Mouse (Mus musculus) liver, embryonic 12.5 days (tissue): Measurements from ENCODE around the gene Numb. TPM values are rescaled to one million over a fixed set of nuclear protein-coding genes. Genes with fewer than 3 reads are reported as not detected.
"Not testable (repeated sequence)": the region's sequence is repeated elsewhere in the genome, so short reads cannot be mapped to it uniquely, and the experiment has no call there.

Experiments used
- ATAC-seq: fragments of 200-750 bp; cut with Nextera tagmentation; 2 replicates; pipeline ENCODE4 v1.8.0; 2017; ENCODE audit warnings: moderate number of reproducible peaks, mild to moderate bottlenecking, moderate library complexity
- H3K27ac ChIP-seq: fragments of 300-500 bp; sonication (generic); 2 replicates; pipeline ENCODE4 v1.5.1; 2016; ENCODE audit warnings: mild to moderate bottlenecking
- H3K27me3 ChIP-seq: fragments of 300-500 bp; sonication (generic); replicated peaks from 2 replicates; pipeline ENCODE4 v1.6.1; 2016; ENCODE audit warnings: mild to moderate bottlenecking, moderate library complexity
- H3K36me3 ChIP-seq: fragments of 300-500 bp; sonication (generic); 2 replicates; pipeline ENCODE4 v1.6.1; 2016; ENCODE audit warnings: mild to moderate bottlenecking, moderate library complexity
- H3K4me1 ChIP-seq: fragments of 300-500 bp; sonication (generic); 2 replicates; pipeline ENCODE4 v1.6.1; 2016
- H3K4me2 ChIP-seq: fragments of 300-500 bp; sonication (generic); 2 replicates; pipeline ENCODE4 v1.6.1; 2016; ENCODE audit warnings: mild to moderate bottlenecking, moderate library complexity
- H3K4me3 ChIP-seq: fragments of 300-500 bp; sonication (generic); 2 replicates; pipeline ENCODE4 v1.5.1; 2016; ENCODE audit warnings: mild to moderate bottlenecking, moderate library complexity
- H3K9ac ChIP-seq: fragments of 300-500 bp; sonication (generic); 2 replicates; pipeline ENCODE4 v1.6.1; 2016; ENCODE audit warnings: mild to moderate bottlenecking, moderate library complexity
- H3K9me3 ChIP-seq: fragments of 300-500 bp; sonication (generic); replicated peaks from 2 replicates; pipeline ENCODE4 v1.6.1; 2016; ENCODE audit warnings: mild to moderate bottlenecking, moderate library complexity
- WGBS: fragments of 180-500 bp; shearing (Covaris S2); methylation state at CpG from one replicate; pipeline ENCODE4 v1.1.7; 2016; ENCODE audit not compliant: insufficient replicate concordance; 5-methylcytosine and 5-hydroxymethylcytosine counted together
- polyA plus RNA-seq: library from polyadenylated mRNA; unstranded; fragments of >200 nt; fragmentation: Nextera tagmentation; extraction: Ambion mirVana; gene quantifications from 2 replicates; pipeline ENCODE4 v1.2.1, GENCODE M21; 2016

Numb gene
- polyA plus RNA-seq, 1 experiment from 2014 or later, result 17.7 TPM

- H3K4me3 ChIP-seq, result no peak overlapping the region
- no peaks in the 10 kb centered on the region for H3K9me3 ChIP-seq
- H3K4me2 ChIP-seq, result no peak overlapping the region
- no peak overlapping the region for H3K27ac ChIP-seq
- no peaks in the 10 kb centered on the region for H3K36me3 ChIP-seq
- H3K4me1 ChIP-seq, result peaks cover 40% of the 10 kb centered on the region
- ATAC-seq, result no peak
- H3K27me3 ChIP-seq, result no peaks in the 10 kb centered on the region
- 59% methylated on average over 4 of the region's 4 CpGs for WGBS
- no peak overlapping the region for H3K9ac ChIP-seq
Observed at GRCm38 (mm10) chr12:83940031-83940430, 18.3 kb upstream of the Numb start.

- no peaks in the 10 kb centered on the region for H3K9me3 ChIP-seq
- H3K4me3 ChIP-seq, result no peak overlapping the region
- H3K4me1 ChIP-seq, result peaks cover 40% of the 10 kb centered on the region
- H3K9ac ChIP-seq, result no peak overlapping the region
- H3K27me3 ChIP-seq, result no peaks in the 10 kb centered on the region
- no peak overlapping the region for H3K27ac ChIP-seq
- ATAC-seq, result no peak
- H3K36me3 ChIP-seq, result no peaks in the 10 kb centered on the region
- 74% methylated on average over 2 of the region's 2 CpGs for WGBS
- no peak overlapping the region for H3K4me2 ChIP-seq
Observed at GRCm38 (mm10) chr12:83939332-83939731, 17.6 kb upstream of the Numb start.

GRCm38 (mm10) chr12:83938592-83938991 is 16.9 kb upstream of the Numb start:
- 52% methylated on average over 1 of the region's 1 CpGs for WGBS
- H3K9me3 ChIP-seq, H3K4me3 ChIP-seq, ATAC-seq, H3K36me3 ChIP-seq, H3K27me3 ChIP-seq, H3K4me2 ChIP-seq, H3K27ac ChIP-seq, H3K9ac ChIP-seq: not testable (repeated sequence)
- peaks cover 40% of the 10 kb centered on the region for H3K4me1 ChIP-seq

GRCm38 (mm10) chr12:83937600-83937999 is 15.9 kb upstream of the Numb start:
- ATAC-seq, result no peak
- WGBS, result 64% methylated on average over 10 of the region's 10 CpGs
- no peak overlapping the region for H3K4me3 ChIP-seq

GRCm38 (mm10) chr12:83929186-83929804 is 7.6 kb upstream of the Numb start:
- Histone ChIP-seq H3K4me2 (no peak overlapping the region), H3K27me3 (peaks cover 3% of the 10 kb centered on the region; the same call in 1 of the 2 replicates), H3K27ac (no peak overlapping the region), H3K9ac (no peak overlapping the region), H3K36me3 (no peaks in the 10 kb centered on the region), H3K4me3 (no peak overlapping the region), H3K9me3 (no peaks in the 10 kb centered on the region), H3K4me1 (peaks cover 29% of the 10 kb centered on the region)
- no peak for ATAC-seq
- WGBS, result 10% methylated on average over 2 of the region's 2 CpGs

More at GRCm38 (mm10) chr12:83937600-83937999, 15.9 kb upstream of the Numb start:
- Histone ChIP-seq H3K27ac (no peak overlapping the region), H3K4me1 (peaks cover 40% of the 10 kb centered on the region), H3K4me2 (no peak overlapping the region), H3K9me3 (no peaks in the 10 kb centered on the region), H3K9ac (no peak overlapping the region), H3K36me3 (no peaks in the 10 kb centered on the region), H3K27me3 (0 out of 2 replicates have a peak, but pooled peaks cover 3% of the 10 kb centered on the region)

- ATAC-seq, result no peak
- Histone ChIP-seq H3K4me1 (peaks cover 44% of the 10 kb centered on the region), H3K4me3 (no peak overlapping the region), H3K27ac (no peak overlapping the region), H3K36me3 (no peaks in the 10 kb centered on the region), H3K27me3 (no peaks in the 10 kb centered on the region; the same call in 1 of the 2 replicates), H3K9me3 (no peaks in the 10 kb centered on the region), H3K9ac (no peak overlapping the region), H3K4me2 (no peak overlapping the region)
- 27% methylated on average over 4 of the region's 4 CpGs for WGBS
Observed at GRCm38 (mm10) chr12:83927747-83928146, 6.0 kb upstream of the Numb start.

- Histone ChIP-seq H3K4me1 (peaks cover 48% of the 10 kb centered on the region), H3K9me3 (no peaks in the 10 kb centered on the region)
Observed at GRCm38 (mm10) chr12:83926061-83926460, 4.3 kb upstream of the Numb start.

GRCm38 (mm10) chr12:83925160-83925703 is 3.5 kb upstream of the Numb start:
- no peak for ATAC-seq
- 64% methylated on average over 7 of the region's 7 CpGs for WGBS
- Histone ChIP-seq H3K9me3 (no peaks in the 10 kb centered on the region), H3K27me3 (no peaks in the 10 kb centered on the region), H3K36me3 (no peaks in the 10 kb centered on the region), H3K9ac (no peak overlapping the region), H3K4me1 (peaks cover 57% of the 10 kb centered on the region), H3K4me2 (peak overlapping the region; percentile 7; the same call in 1 of the 2 replicates), H3K27ac (no peak overlapping the region), H3K4me3 (no peak overlapping the region)

More at GRCm38 (mm10) chr12:83926061-83926460, 4.3 kb upstream of the Numb start:
- ATAC-seq, result no peak
- WGBS, result 67% methylated on average over 2 of the region's 2 CpGs
- Histone ChIP-seq H3K4me3 (no peak overlapping the region), H3K36me3 (no peaks in the 10 kb centered on the region), H3K4me2 (no peak overlapping the region), H3K27me3 (no peaks in the 10 kb centered on the region), H3K9ac (no peak overlapping the region), H3K27ac (no peak overlapping the region)

- no peak overlapping the region for H3K27ac ChIP-seq
- H3K9ac ChIP-seq, result no peak overlapping the region
Observed at GRCm38 (mm10) chr12:83924332-83924731, 2.6 kb upstream of the Numb start.

GRCm38 (mm10) chr12:83923486-83923859 is 1.7 kb upstream of the Numb start:
- H3K27ac ChIP-seq, result peak overlapping the region; percentile 30; the same call in 1 of the 2 replicates
- H3K9me3 ChIP-seq, result no peaks in the 10 kb centered on the region
- H3K4me2 ChIP-seq, result peak overlapping the region; percentile 77
- no peak overlapping the region; the same call in 1 of the 2 replicates for H3K9ac ChIP-seq
- ATAC-seq, result no peak
- WGBS, result 60% methylated on average over 1 of the region's 1 CpGs
- no peaks in the 10 kb centered on the region for H3K27me3 ChIP-seq
- H3K4me1 ChIP-seq, result peaks cover 58% of the 10 kb centered on the region
- H3K36me3 ChIP-seq, result no peaks in the 10 kb centered on the region
- no peak overlapping the region for H3K4me3 ChIP-seq

More at GRCm38 (mm10) chr12:83924332-83924731, 2.6 kb upstream of the Numb start:
- H3K9me3 ChIP-seq, result no peaks in the 10 kb centered on the region
- H3K4me1 ChIP-seq, result peaks cover 60% of the 10 kb centered on the region
- WGBS, result 44% methylated on average over 3 of the region's 3 CpGs
- no peak for ATAC-seq
- H3K4me3 ChIP-seq, result no peak overlapping the region
- H3K27me3 ChIP-seq, result no peaks in the 10 kb centered on the region
- H3K36me3 ChIP-seq, result no peaks in the 10 kb centered on the region
- H3K4me2 ChIP-seq, result no peak overlapping the region

GRCm38 (mm10) chr12:83922724-83923485 is 1.2 kb upstream of the Numb start:
- 56% methylated on average over 8 of the region's 8 CpGs for WGBS
- H3K27me3 ChIP-seq, result no peaks in the 10 kb centered on the region
- H3K36me3 ChIP-seq, result no peaks in the 10 kb centered on the region
- H3K27ac ChIP-seq, result peak overlapping the region; percentile 70
- H3K9ac ChIP-seq, result peak overlapping the region; percentile 70
- peak overlapping the region; percentile 77 for H3K4me2 ChIP-seq
- peaks cover 56% of the 10 kb centered on the region for H3K4me1 ChIP-seq
- H3K9me3 ChIP-seq, result no peaks in the 10 kb centered on the region
- peak overlapping the region; percentile 79 for H3K4me3 ChIP-seq
- no peak for ATAC-seq
